Mouse (Mus musculus): ENCODE data around the gene Tesmin. TPM values are rescaled to one million over a fixed set of nuclear protein-coding genes. Genes with fewer than 3 reads are reported as not detected.
A peak's percentile ranks its signal among the peaks of the same experiment; 100 is the strongest.

Tesmin gene
- polyA plus RNA-seq, 1 experiment from 2014 or later, result 0.83 TPM

DNA sequence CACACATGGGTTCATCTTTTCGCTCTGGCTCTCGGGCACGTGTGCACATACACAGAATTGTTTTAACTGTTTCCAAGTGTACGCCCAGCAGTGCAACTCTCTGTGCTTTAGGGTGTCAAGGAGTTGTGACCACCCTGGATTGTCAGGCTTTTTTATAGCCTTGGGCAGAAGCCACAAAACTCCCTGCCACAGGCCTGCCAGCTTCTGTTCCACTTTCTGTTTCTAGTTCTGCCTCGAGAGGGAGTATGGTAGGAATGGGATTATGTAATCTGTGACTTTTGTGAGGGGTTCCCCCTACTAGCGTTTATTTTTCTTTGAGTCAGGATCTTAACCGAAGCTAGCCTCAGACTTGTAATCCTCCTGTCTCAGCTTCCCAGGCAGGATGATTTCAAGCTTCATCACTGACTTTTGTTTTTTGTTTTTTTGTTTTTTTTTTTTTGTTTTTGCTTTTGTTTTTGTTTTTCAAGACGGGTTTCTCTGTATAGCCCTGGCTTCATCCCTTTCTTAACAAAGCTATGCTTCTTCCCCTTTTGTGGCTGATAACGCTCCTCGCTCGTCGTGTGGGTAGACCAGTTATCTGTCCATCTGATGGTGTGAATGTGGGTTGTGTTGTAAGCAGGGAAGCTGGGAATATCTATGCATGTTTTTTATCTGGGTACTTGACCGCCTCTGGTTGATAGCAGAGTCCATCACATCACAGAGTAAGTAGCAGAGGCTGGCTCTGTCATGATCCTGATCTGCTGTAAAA, 28.6 kb upstream of the Tesmin start:
- no peak for ATAC-seq (ENCODE audit: insufficient number of reproducible peaks, low FRiP score)

DNA sequence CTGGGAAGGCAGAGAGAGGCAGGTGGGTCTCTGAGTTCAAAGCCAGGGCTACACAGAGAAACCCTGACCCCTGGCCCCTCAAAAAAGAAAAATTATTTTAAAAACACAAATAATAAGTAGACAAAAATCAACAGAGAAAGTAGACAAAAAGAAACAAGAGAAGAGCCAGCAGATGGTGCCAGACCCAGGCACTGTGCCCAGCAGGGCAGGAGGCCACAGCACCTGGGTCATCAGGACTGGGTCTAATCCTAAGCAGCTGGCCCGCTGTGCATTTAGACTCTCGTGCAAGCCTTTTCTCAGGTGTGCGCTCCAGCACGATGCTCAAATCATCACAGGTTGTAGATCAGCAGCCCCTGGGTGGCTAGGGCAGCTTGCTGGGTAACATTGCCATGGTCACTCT, 25.1 kb upstream of the Tesmin start:
- Histone ChIP-seq H3K27me3 (replicated peaks) (no peaks in the 10 kb centered on the region), H3K9me3 (replicated peaks) (no peaks in the 10 kb centered on the region; the same call in none of the 2 replicates), H3K36me3 (peaks cover 81% of the 10 kb centered on the region), H3K27ac (ENCODE audit: poor library complexity, severe bottlenecking) (no peak overlapping the region), H3K9ac (no peak overlapping the region), H3K4me1 (replicated peaks) (no peaks in the 10 kb centered on the region), H3K4me3 (no peak overlapping the region), H3K4me2 (no peak overlapping the region)
- ATAC-seq (ENCODE audit: insufficient number of reproducible peaks, low FRiP score), result no peak
- WGBS, result 80% methylated on average over 4 of the region's 4 CpGs

More for the DNA sequence above, 28.6 kb upstream of the Tesmin start:
- WGBS, result 75% methylated on average over 13 of the region's 13 CpGs
- H3K27me3 ChIP-seq (replicated peaks), result no peaks in the 10 kb centered on the region
- H3K4me1 ChIP-seq (replicated peaks), result no peaks in the 10 kb centered on the region
- H3K4me2 ChIP-seq, result no peak overlapping the region
- peaks cover 73% of the 10 kb centered on the region for H3K36me3 ChIP-seq
- H3K9ac ChIP-seq, result no peak overlapping the region
- no peak overlapping the region for H3K4me3 ChIP-seq
- no peak overlapping the region for H3K27ac ChIP-seq (ENCODE audit: poor library complexity, severe bottlenecking)
- H3K9me3 ChIP-seq (replicated peaks), result no peaks in the 10 kb centered on the region; the same call in none of the 2 replicates

DNA sequence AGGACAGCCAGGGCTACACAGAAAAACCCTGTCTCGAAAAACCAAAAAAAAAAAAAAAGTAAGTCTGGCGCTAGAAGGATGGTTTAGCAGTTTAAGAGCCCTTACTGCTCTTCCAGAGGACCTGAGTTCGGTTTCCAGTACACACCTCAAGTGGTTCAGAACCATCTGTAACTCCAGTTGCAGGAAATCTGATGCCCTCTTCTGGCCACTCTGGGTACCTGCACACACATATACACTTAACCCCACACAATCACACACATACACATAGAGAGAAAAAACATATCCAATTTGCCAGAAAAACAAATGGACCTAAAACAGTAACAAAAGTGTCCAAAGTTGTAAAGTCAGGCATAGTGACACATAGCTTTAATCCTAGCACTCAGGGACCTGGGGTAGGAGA, 23.6 kb upstream of the Tesmin start:
- Histone ChIP-seq H3K9ac (no peak overlapping the region), H3K4me3 (no peak overlapping the region), H3K4me1 (replicated peaks) (no peaks in the 10 kb centered on the region), H3K27ac (ENCODE audit: poor library complexity, severe bottlenecking) (no peak overlapping the region), H3K9me3 (replicated peaks) (no peaks in the 10 kb centered on the region; the same call in 1 of the 2 replicates), H3K27me3 (replicated peaks) (no peaks in the 10 kb centered on the region), H3K36me3 (peaks cover 91% of the 10 kb centered on the region), H3K4me2 (no peak overlapping the region)
- ATAC-seq (ENCODE audit: insufficient number of reproducible peaks, low FRiP score), result no peak
- 81% methylated on average over 3 of the region's 3 CpGs for WGBS

DNA sequence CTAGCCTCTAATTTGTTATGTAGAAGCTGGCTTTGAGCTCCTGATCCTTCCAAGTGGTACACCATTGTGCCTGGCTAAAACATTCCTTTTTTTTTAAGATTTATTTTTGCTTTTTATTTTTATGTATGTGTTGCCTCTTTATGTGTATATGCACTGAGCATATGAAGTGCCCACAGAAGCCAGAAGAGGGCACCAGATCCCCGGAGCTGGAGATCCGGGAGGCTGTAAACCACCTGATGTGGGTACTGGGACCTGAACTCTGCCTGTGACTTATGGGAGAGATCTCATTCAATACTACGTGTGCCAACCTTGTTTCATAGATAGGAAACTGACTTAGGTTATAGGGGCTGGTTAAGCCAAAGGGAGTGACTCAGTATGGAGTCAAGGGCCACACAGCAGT, 20.4 kb upstream of the Tesmin start:
- 82% methylated on average over 3 of the region's 3 CpGs for WGBS
- H3K27ac ChIP-seq (ENCODE audit: poor library complexity, severe bottlenecking), result no peak overlapping the region
- no peaks in the 10 kb centered on the region for H3K4me1 ChIP-seq (replicated peaks)
- no peak overlapping the region for H3K4me2 ChIP-seq
- H3K27me3 ChIP-seq (replicated peaks), result no peaks in the 10 kb centered on the region
- H3K4me3 ChIP-seq, result no peak overlapping the region
- H3K9ac ChIP-seq, result no peak overlapping the region
- H3K9me3 ChIP-seq (replicated peaks), result no peaks in the 10 kb centered on the region; the same call in 1 of the 2 replicates
- no peak for ATAC-seq (ENCODE audit: insufficient number of reproducible peaks, low FRiP score)
- H3K36me3 ChIP-seq, result peaks cover 89% of the 10 kb centered on the region

DNA sequence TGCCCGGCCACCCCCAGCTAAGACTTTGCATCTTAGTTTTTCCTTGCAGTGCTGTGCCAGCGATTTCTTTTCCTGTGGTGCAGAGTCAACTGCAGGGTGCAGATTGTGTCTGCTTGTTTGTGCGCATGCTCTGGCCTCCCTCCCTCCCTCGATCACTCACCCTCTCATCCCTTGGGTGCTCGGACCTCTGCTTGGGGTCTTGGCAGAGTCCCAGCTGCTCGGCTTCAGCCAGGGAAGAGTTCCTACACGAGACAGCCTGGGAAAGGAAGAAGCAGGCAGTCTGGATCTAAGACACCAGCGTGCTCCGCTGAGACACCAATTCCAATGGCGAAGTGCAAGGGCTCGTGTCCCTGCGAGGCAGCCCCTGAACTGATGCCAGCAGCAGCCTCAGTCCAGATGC, 15.3 kb upstream of the Tesmin start:
- WGBS, result 61% methylated on average over 12 of the region's 12 CpGs
- no peak for ATAC-seq (ENCODE audit: insufficient number of reproducible peaks, low FRiP score)
- Histone ChIP-seq H3K9ac (no peak overlapping the region), H3K4me2 (no peak overlapping the region), H3K9me3 (replicated peaks) (no peaks in the 10 kb centered on the region), H3K27me3 (replicated peaks) (no peaks in the 10 kb centered on the region), H3K27ac (ENCODE audit: poor library complexity, severe bottlenecking) (no peak overlapping the region), H3K4me3 (no peak overlapping the region), H3K4me1 (replicated peaks) (0 out of 2 replicates have a peak, but pooled peaks cover 6% of the 10 kb centered on the region), H3K36me3 (peaks cover 89% of the 10 kb centered on the region)

DNA sequence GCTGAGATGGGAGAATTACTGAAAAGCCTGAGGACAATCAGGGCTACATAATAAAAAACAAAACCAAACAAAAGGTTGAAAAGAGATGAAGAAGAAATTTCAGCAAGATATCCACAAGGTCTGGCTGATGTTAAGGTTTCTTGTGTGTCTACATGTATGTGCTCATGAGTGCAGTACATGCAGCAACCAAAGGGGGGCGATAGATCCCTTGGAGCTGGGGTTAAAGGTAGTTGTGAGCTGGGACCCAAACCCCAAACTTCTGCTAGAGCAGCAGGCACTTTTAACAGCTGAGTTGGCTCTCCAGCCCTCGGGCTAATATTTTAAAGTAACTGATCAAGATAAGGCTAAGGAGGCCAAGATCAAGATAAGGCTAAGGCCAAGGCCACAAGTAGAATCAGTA, 14.6 kb upstream of the Tesmin start:
- H3K27me3 ChIP-seq (replicated peaks), result no peaks in the 10 kb centered on the region
- 0 out of 2 replicates have a peak, but pooled peaks cover 6% of the 10 kb centered on the region for H3K4me1 ChIP-seq (replicated peaks)
- no peak overlapping the region for H3K4me2 ChIP-seq
- 57% methylated on average over 2 of the region's 2 CpGs for whole genome bisulfite sequencing
- no peaks in the 10 kb centered on the region for H3K9me3 ChIP-seq (replicated peaks)
- no peak overlapping the region for H3K27ac ChIP-seq (ENCODE audit: poor library complexity, severe bottlenecking)
- H3K36me3 ChIP-seq, result peaks cover 89% of the 10 kb centered on the region
- no peak overlapping the region for H3K9ac ChIP-seq
- no peak for ATAC-seq (ENCODE audit: insufficient number of reproducible peaks, low FRiP score)
- no peak overlapping the region for H3K4me3 ChIP-seq

DNA sequence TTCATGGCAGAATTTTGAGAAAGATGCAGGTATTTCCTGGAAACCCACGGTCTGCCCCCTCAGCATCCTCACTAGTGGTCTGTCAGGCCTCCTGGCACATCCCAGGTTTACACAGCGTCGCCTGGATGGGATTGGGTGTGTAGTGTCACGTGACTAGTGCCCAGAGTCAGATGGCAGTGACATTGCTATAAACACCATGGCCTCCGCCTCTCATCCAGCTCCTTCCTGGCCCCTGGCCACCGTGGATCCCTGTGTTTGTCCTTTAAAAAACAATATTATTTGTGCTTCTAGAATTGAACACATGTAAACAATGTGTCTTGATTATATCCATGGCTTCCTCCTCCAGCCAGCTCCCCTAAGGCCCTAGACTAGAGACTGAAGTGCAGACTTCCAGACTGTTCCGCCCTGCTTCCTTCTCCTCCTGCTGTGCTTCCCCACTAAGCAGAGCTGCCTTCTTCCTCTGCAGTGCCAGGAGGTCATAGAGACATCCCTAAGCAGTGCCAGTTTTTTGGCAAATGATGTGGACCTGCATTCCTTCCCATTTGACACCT, 12.6 kb upstream of the Tesmin start:
- WGBS, result 70% methylated on average over 7 of the region's 7 CpGs
- Histone ChIP-seq H3K9ac (no peak overlapping the region), H3K36me3 (peaks cover 90% of the 10 kb centered on the region)

DNA sequence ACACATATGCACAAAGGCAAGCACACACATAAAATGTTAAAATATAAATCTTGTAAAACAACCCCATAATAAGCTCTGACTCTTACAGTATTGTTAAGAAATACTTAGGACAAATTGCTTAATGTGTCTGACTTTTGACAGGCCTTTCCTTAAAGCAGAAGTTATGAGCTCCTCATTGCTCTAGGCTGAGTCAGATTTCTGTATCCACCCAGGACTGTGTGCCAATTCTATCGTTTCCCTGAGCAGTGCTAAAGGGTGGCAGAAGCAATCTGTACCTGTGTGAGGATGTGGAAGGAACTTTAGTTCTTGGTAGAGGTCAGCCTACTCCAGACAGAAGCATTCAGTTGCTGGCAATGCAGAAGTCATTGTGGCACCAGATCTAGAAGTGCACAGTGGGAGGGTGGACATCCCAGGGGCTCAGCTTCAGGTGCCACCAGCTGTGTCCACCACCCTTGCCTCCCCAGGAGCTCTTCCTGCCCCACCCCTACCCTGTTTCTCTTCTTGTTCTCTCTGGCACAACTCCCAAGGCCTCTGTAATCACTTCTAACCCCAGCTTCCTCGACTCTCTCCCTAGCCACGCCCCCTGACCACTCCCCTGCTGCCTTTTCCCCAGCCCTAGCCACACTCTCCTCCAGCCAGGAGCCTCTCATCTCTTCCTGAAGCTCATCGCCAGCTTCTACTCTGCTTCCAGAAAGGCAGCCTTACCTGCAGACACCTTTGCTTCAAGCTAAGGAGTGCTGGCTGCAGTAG, 11.5 kb upstream of the Tesmin start:
- peak; percentile 38; the same call in 1 of the 2 replicates for ATAC-seq (ENCODE audit: insufficient number of reproducible peaks, low FRiP score)
- Histone ChIP-seq H3K4me2 (no peak overlapping the region), H3K9ac (no peak overlapping the region), H3K4me1 (replicated peaks) (0 out of 2 replicates have a peak, but pooled peaks cover 6% of the 10 kb centered on the region), H3K27me3 (replicated peaks) (no peaks in the 10 kb centered on the region), H3K4me3 (no peak overlapping the region), H3K9me3 (replicated peaks) (no peaks in the 10 kb centered on the region), H3K27ac (ENCODE audit: poor library complexity, severe bottlenecking) (no peak overlapping the region), H3K36me3 (peaks cover 87% of the 10 kb centered on the region)
- WGBS, result 27% methylated on average over 4 of the region's 4 CpGs

More for the DNA sequence above, 12.6 kb upstream of the Tesmin start:
- H3K27ac ChIP-seq (ENCODE audit: poor library complexity, severe bottlenecking), result no peak overlapping the region
- H3K4me3 ChIP-seq, result no peak overlapping the region
- H3K4me2 ChIP-seq, result no peak overlapping the region
- H3K4me1 ChIP-seq (replicated peaks), result 0 out of 2 replicates have a peak, but pooled peaks cover 6% of the 10 kb centered on the region
- no peak for ATAC-seq (ENCODE audit: insufficient number of reproducible peaks, low FRiP score)
- no peaks in the 10 kb centered on the region for H3K9me3 ChIP-seq (replicated peaks)
- no peaks in the 10 kb centered on the region for H3K27me3 ChIP-seq (replicated peaks)

DNA sequence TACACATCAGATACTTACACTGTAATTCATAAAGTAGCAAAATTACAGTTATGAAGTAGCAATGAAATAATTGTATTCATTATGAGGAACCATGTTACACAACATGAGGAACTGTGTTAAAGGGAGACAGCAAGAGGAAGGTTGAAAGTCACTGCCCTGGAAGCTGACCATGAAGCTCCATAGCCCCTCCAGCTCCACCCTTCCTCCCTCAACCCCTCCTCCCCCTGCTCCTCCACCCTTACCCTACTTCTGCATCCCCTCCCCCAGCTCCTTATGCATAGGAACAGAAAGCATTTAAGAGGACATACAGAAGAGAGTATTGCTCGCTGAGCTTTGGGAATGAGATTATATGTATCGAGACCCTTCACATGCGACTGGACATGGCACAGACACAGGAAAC, 10.0 kb upstream of the Tesmin start:
- Histone ChIP-seq H3K9ac (no peak overlapping the region), H3K4me2 (no peak overlapping the region), H3K36me3 (peaks cover 82% of the 10 kb centered on the region), H3K9me3 (replicated peaks) (no peaks in the 10 kb centered on the region), H3K4me3 (no peak overlapping the region), H3K4me1 (replicated peaks) (0 out of 2 replicates have a peak, but pooled peaks cover 6% of the 10 kb centered on the region), H3K27me3 (replicated peaks) (no peaks in the 10 kb centered on the region), H3K27ac (ENCODE audit: poor library complexity, severe bottlenecking) (no peak overlapping the region)
- WGBS, result 87% methylated on average over 3 of the region's 3 CpGs
- no peak for ATAC-seq (ENCODE audit: insufficient number of reproducible peaks, low FRiP score)

DNA sequence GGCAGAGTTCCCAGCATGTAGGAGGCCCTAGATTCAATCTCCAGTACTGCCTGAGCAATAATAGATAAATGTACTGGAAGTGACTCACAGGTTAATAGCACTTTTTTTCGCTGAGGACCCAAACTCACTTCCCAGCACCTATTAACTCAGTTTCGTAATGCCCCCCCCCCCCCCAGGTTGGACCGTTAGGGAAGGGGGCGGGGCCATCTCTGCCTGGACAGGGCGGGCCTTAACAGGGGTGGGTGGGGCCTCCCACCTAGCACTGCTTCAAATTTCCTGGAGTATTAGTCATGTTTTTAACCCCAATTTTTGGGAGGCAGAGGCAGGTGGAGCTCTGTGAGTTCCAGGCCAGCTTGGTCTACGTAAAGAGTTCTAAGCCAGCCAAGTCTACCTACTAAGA, 596 bp upstream of the Tesmin start:
- Histone ChIP-seq H3K4me3 (no peak overlapping the region), H3K36me3 (peaks cover 26% of the 10 kb centered on the region), H3K27ac (ENCODE audit: poor library complexity, severe bottlenecking) (no peak overlapping the region), H3K9me3 (replicated peaks) (peaks cover 6% of the 10 kb centered on the region), H3K9ac (no peak overlapping the region), H3K27me3 (replicated peaks) (no peaks in the 10 kb centered on the region), H3K4me1 (replicated peaks) (peaks cover 21% of the 10 kb centered on the region), H3K4me2 (no peak overlapping the region)
- ATAC-seq (ENCODE audit: insufficient number of reproducible peaks, low FRiP score), result no peak
- 64% methylated on average over 6 of the region's 6 CpGs for WGBS

DNA sequence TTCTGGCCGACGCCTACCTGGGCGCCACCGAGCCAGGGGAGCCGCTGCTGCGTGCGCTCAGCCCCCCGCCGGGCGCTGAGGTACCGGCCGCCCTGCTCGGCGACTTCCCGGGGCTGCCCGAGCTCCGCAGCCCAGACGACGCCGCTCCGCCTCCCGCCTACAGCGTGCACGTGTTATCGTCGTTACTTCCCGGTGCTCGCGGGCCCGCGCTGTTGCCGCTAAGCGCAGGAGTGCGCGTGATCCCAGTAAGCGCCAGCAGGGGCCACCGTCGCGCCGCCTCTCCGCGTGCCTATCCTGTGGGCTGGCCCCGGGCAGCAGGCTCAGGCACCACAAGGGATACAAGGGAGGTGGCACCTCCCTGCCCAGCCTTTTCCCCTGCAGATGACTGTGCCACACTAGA, 432 bp downstream of the Tesmin start:
- Histone ChIP-seq H3K4me3 (peak overlapping the region; percentile 48), H3K9ac (peak overlapping the region; percentile 73), H3K36me3 (peaks cover 20% of the 10 kb centered on the region), H3K4me1 (replicated peaks) (peaks cover 27% of the 10 kb centered on the region), H3K9me3 (replicated peaks) (peaks cover 6% of the 10 kb centered on the region), H3K27me3 (replicated peaks) (no peaks in the 10 kb centered on the region), H3K27ac (ENCODE audit: poor library complexity, severe bottlenecking) (no peak overlapping the region), H3K4me2 (peak overlapping the region; percentile 91)
- peak; percentile 90 for ATAC-seq (ENCODE audit: insufficient number of reproducible peaks, low FRiP score)
- WGBS, result under 1% methylated on average over 43 of the region's 43 CpGs
